Mouse (Mus musculus): ENCODE data around the gene Ptpro. TPM values are rescaled to one million over a fixed set of nuclear protein-coding genes. Genes with fewer than 3 reads are reported as not detected.
A peak's percentile ranks its signal among the peaks of the same experiment; 100 is the strongest.

Ptpro gene
- total and polyA plus RNA-seq, 2 experiments from 2014 or later: 28.4 to 69.3 TPM

- WGBS: 61% methylated on average over 6 of the region's 6 CpGs
- Histone ChIP-seq H3K27me3 (ENCODE audit: insufficient read depth, low read length) (no peaks in the 10 kb centered on the region), H3K9ac (replicated peaks; ENCODE audit: low read length) (no peak overlapping the region), H3K9me3 (ENCODE audit: low read length) (no peaks in the 10 kb centered on the region), H3K4me2 (ENCODE audit: low read depth, low read length) (no peak overlapping the region), H3K36me3 (ENCODE audit: insufficient read depth, low read length) (no peaks in the 10 kb centered on the region), H3K4me1 (ENCODE audit: insufficient read depth, low read length) (no peaks in the 10 kb centered on the region), H3K4me3 (ENCODE audit: low read length) (no peak overlapping the region), H3K27ac (no peak overlapping the region)
- ATAC-seq (no peak), DNase-seq (ENCODE audit: low spot score) (no peak)
- TF ChIP-seq CTCF (IDR thresholded peaks at IDR 0.05; ENCODE audit: low read depth): no peak
Observed at GRCm38 (mm10) chr6:137371455-137371854, 119.3 kb downstream of the Ptpro start.

- DNase-seq (ENCODE audit: low spot score): no peak
- TF ChIP-seq CTCF (IDR thresholded peaks at IDR 0.05; ENCODE audit: low read depth): no peak
- H3K4me3 ChIP-seq (ENCODE audit: low read length): no peak overlapping the region
- no peaks in the 10 kb centered on the region for H3K9me3 ChIP-seq (ENCODE audit: low read length)
- 90% methylated on average over 6 of the region's 6 CpGs for WGBS
- no peak overlapping the region for H3K27ac ChIP-seq
- H3K4me1 ChIP-seq (ENCODE audit: insufficient read depth, low read length): no peaks in the 10 kb centered on the region
- no peak overlapping the region for H3K4me2 ChIP-seq (ENCODE audit: low read depth, low read length)
- no peaks in the 10 kb centered on the region for H3K36me3 ChIP-seq (ENCODE audit: insufficient read depth, low read length)
- no peak overlapping the region for H3K9ac ChIP-seq (replicated peaks; ENCODE audit: low read length)
- ATAC-seq: no peak
- H3K27me3 ChIP-seq (ENCODE audit: insufficient read depth, low read length): no peaks in the 10 kb centered on the region
Observed at GRCm38 (mm10) chr6:137373920-137374319, 121.8 kb downstream of the Ptpro start.

GRCm38 (mm10) chr6:137382546-137382945, 130.4 kb downstream of the Ptpro start:
- no peak overlapping the region for H3K9ac ChIP-seq (replicated peaks; ENCODE audit: low read length)
- H3K36me3 ChIP-seq (ENCODE audit: insufficient read depth, low read length): peaks cover 3% of the 10 kb centered on the region; the same call in 1 of the 2 replicates
- DNase-seq (ENCODE audit: low spot score): peak; percentile 23
- no peak overlapping the region for H3K4me2 ChIP-seq (ENCODE audit: low read depth, low read length)
- H3K4me3 ChIP-seq (ENCODE audit: low read length): no peak overlapping the region
- WGBS: 40% methylated on average over 9 of the region's 9 CpGs
- no peaks in the 10 kb centered on the region for H3K4me1 ChIP-seq (ENCODE audit: insufficient read depth, low read length)
- H3K9me3 ChIP-seq (ENCODE audit: low read length): no peaks in the 10 kb centered on the region
- no peak for TF ChIP-seq CTCF (IDR thresholded peaks at IDR 0.05; ENCODE audit: low read depth)
- no peak for ATAC-seq
- no peaks in the 10 kb centered on the region for H3K27me3 ChIP-seq (ENCODE audit: insufficient read depth, low read length)
- H3K27ac ChIP-seq: no peak overlapping the region

GRCm38 (mm10) chr6:137386344-137386743, 134.2 kb downstream of the Ptpro start:
- no peak for DNase-seq (ENCODE audit: low spot score)
- Histone ChIP-seq H3K27ac (no peak overlapping the region), H3K4me3 (ENCODE audit: low read length) (no peak overlapping the region), H3K36me3 (ENCODE audit: insufficient read depth, low read length) (peaks cover 3% of the 10 kb centered on the region; the same call in 1 of the 2 replicates), H3K9ac (replicated peaks; ENCODE audit: low read length) (no peak overlapping the region), H3K4me2 (ENCODE audit: low read depth, low read length) (no peak overlapping the region), H3K9me3 (ENCODE audit: low read length) (no peaks in the 10 kb centered on the region), H3K4me1 (ENCODE audit: insufficient read depth, low read length) (no peaks in the 10 kb centered on the region), H3K27me3 (ENCODE audit: insufficient read depth, low read length) (no peaks in the 10 kb centered on the region)
- no peak for TF ChIP-seq CTCF (IDR thresholded peaks at IDR 0.05; ENCODE audit: low read depth)
- 88% methylated on average over 4 of the region's 4 CpGs for WGBS
- no peak for ATAC-seq

GRCm38 (mm10) chr6:137386935-137387334, 134.8 kb downstream of the Ptpro start:
- Histone ChIP-seq H3K27me3 (ENCODE audit: insufficient read depth, low read length) (no peaks in the 10 kb centered on the region), H3K4me1 (ENCODE audit: insufficient read depth, low read length) (no peaks in the 10 kb centered on the region), H3K36me3 (ENCODE audit: insufficient read depth, low read length) (peaks cover 3% of the 10 kb centered on the region; the same call in 1 of the 2 replicates), H3K9ac (replicated peaks; ENCODE audit: low read length) (no peak overlapping the region), H3K4me2 (ENCODE audit: low read depth, low read length) (no peak overlapping the region), H3K4me3 (ENCODE audit: low read length) (no peak overlapping the region), H3K27ac (no peak overlapping the region), H3K9me3 (ENCODE audit: low read length) (no peaks in the 10 kb centered on the region)
- 58% methylated on average over 4 of the region's 4 CpGs for WGBS
- no peak for ATAC-seq
- TF ChIP-seq CTCF (IDR thresholded peaks at IDR 0.05; ENCODE audit: low read depth): no peak
- no peak for DNase-seq (ENCODE audit: low spot score)

GRCm38 (mm10) chr6:137395075-137395474, 143.0 kb downstream of the Ptpro start:
- Histone ChIP-seq H3K9me3 (ENCODE audit: low read length) (no peaks in the 10 kb centered on the region), H3K4me2 (ENCODE audit: low read depth, low read length) (no peak overlapping the region), H3K4me1 (ENCODE audit: insufficient read depth, low read length) (no peaks in the 10 kb centered on the region), H3K9ac (replicated peaks; ENCODE audit: low read length) (no peak overlapping the region), H3K27ac (no peak overlapping the region), H3K27me3 (ENCODE audit: insufficient read depth, low read length) (no peaks in the 10 kb centered on the region), H3K36me3 (ENCODE audit: insufficient read depth, low read length) (0 out of 2 replicates have a peak, but pooled peaks cover 5% of the 10 kb centered on the region), H3K4me3 (ENCODE audit: low read length) (no peak overlapping the region)
- 82% methylated on average over 7 of the region's 7 CpGs for WGBS
- no peak for ATAC-seq
- DNase-seq (ENCODE audit: low spot score): no peak
- no peak for TF ChIP-seq CTCF (IDR thresholded peaks at IDR 0.05; ENCODE audit: low read depth)

GRCm38 (mm10) chr6:137396106-137396793, 144.1 kb downstream of the Ptpro start:
- H3K9me3 ChIP-seq (ENCODE audit: low read length): no peaks in the 10 kb centered on the region
- H3K27me3 ChIP-seq (ENCODE audit: insufficient read depth, low read length): no peaks in the 10 kb centered on the region
- peak; percentile 25 for DNase-seq (ENCODE audit: low spot score)
- no peaks in the 10 kb centered on the region for H3K4me1 ChIP-seq (ENCODE audit: insufficient read depth, low read length)
- H3K4me3 ChIP-seq (ENCODE audit: low read length): no peak overlapping the region
- H3K27ac ChIP-seq: no peak overlapping the region
- 0 out of 2 replicates have a peak, but pooled peaks cover 5% of the 10 kb centered on the region for H3K36me3 ChIP-seq (ENCODE audit: insufficient read depth, low read length)
- WGBS: 76% methylated on average over 4 of the region's 4 CpGs
- peak; percentile 67 for TF ChIP-seq CTCF (IDR thresholded peaks at IDR 0.05; ENCODE audit: low read depth)
- H3K9ac ChIP-seq (replicated peaks; ENCODE audit: low read length): no peak overlapping the region
- no peak for ATAC-seq
- no peak overlapping the region for H3K4me2 ChIP-seq (ENCODE audit: low read depth, low read length)
